Mouse (Mus musculus) ovary, adult 18-20 months (tissue): ENCODE results near the gene Odf4.
A peak's percentile ranks its signal among the peaks of the same experiment; 100 is the strongest.
"Not testable (repeated sequence)": the region's sequence is repeated elsewhere in the genome, so short reads cannot be mapped to it uniquely, and the experiment has no call there.

Experiments used
- DNase-seq: peaks from one replicate; pipeline ENCODE4 v3.0.0; 2022; ENCODE audit warnings: low spot score, mixed read lengths

Odf4 gene

DNA sequence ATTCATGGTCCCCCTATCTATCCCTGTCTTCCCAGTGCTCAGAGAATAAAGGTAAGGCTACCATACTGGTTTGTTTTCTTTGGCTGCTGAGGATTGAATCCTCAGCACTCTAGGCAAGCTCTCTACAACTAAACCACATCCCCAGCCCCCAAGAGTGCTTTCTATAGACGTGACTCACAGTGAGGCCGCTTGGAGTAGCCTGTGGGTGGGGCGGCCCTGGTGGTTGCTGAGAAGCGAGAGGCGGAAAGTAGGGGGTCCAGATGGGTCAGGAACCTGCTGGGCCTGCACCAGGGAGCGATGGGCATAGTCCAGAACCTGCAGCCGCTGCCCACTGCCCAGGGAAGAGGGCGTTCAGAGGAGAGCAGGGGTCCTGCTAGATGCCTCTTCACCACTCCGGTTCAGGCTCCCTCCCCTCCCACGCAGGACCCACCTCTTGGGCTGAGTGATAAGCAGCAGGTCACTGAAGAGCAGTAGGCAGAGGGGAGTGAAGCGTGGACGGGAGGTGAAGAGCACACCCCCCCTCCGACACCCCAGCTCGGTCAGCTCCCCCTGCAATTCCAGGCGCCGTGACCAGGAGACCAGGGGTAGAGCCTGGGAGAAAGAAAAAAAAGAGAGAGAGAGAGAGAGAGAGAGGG is 20.0 kb upstream of the Odf4 start:
- DNase-seq = no peak

- DNase-seq = no peak
These were observed 19.1 kb upstream of the Odf4 start for GRCm38 (mm10) chr11:68946001-68946400.

DNA sequence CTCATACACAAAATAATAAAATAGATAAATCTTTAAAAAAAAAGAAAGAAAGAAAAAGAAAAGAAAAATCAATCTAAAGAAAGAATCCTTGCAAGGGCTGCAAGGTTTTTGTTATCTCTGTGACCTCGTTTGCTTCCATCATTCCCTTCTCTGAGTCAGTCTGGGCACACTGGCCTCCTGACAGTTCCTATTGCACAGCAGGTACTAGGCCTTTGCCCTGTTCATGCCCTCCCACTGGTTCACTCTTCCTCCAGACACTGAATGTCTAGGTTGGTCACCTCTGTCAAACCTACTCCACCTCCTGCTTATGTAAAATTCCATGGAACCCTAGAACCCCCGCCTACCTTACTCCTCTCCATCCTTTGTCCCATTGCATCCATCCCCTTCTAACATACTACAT is 18.4 kb upstream of the Odf4 start:
- no peak for DNase-seq

DNA sequence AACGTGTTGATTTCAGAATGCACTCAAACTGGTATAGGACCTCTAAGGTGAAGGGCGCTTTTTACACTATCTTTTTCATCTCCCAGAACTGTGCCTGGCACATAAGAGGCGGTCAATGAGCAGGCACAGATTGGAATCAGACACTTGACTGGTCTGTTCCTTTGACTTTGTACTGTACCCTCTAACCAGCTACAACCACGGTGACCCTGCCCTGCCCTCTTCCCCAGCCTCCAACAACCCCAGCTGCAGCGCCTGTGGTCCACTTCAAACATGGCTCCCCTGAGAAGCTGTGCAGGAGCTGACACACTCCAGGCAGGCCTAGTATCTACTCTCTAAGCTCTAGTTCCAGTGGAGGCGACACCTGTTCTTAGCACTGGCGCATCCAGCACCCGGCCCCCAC is 15.8 kb upstream of the Odf4 start:
- DNase-seq = no peak

DNA sequence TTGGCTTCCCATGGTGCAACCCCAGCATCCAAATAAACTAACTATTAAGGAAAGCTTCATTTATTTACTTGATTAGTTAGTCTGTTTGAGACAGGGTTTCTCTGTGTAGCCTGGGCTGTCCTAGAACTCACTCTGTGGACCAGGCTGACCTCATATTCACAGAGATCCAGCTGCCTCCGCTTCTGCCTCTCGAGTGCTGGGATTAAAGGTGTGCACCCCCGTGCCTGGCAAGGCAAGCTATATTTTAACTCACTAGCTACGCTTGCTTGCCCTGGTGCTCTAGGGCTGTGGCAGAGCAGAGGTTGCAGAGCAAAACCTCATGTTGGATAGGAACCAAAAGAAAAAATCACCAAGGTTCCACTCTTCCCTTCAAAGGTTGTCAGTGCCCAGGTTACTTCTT is 13.6 kb upstream of the Odf4 start:
- DNase-seq = no peak

DNA sequence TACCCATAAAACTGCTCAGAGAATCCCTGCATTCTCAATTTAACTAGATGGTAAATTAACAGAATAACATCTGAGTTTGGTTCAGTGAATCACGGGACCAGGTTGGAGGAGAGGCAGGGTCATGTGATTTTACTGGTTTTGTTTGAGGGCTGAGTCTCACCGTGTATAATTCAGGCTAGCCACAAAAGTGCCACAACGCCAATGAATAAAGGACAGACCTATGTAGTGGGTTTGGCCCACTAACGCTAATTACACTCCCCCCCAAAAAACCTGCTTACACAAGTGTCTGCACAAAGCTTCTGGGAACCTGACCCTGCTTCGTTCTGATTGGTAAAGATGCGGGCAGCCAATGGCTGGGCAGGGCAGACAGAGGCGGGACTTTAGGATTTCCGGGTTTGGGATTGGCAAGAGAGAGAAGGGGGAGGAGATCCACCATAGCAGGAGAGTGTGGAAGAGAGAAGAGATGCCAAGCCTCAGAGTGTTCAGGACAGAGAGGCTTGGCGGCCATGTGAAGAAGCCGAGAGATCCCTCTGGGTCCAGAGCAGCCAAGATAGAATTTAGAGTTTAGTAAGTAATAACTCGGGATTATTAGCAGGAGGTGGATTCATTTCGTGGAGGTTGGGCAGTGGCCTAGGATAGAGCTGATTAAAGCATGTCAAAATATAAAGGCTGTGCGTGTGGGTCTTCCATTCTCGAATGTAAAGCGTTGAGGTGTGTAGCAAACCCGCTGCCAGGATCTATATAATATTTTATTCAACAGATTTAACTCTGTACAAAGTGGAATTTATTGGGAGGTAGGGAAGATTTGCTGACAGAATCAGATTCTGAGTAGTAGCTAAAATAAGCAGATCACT is 12.8 kb upstream of the Odf4 start:
- peak; percentile 86 for DNase-seq

- not testable (repeated sequence) for DNase-seq
These were observed 10.1 kb upstream of the Odf4 start for GRCm38 (mm10) chr11:68936951-68937350.

- no peak for DNase-seq
These were observed 7.1 kb upstream of the Odf4 start for GRCm38 (mm10) chr11:68933885-68934507.

DNA sequence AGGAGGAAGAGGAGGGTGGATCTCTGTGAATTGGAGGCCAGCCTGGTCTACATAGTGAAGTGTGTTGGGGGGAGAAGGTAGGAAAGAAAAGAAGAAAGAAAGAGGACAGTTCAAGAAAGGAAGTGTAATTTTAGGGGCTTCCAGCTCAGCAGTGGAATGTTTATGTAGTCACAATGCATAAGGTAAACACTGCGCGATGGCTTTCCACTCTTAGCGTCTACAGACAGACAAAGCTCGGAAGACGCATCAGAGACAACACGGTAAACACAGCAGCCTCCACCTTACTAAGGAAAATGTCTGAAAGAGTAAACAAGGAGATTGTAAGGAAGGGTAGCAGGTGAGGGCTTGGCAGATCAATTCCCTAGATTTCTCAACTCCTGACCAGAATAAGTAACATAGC is 3.1 kb upstream of the Odf4 start:
- no peak for DNase-seq

GRCm38 (mm10) chr11:68924749-68925148 is 2.1 kb downstream of the Odf4 start:
- no peak for DNase-seq

- DNase-seq = no peak
These were observed 3.7 kb downstream of the Odf4 start for GRCm38 (mm10) chr11:68923191-68923590.

DNA sequence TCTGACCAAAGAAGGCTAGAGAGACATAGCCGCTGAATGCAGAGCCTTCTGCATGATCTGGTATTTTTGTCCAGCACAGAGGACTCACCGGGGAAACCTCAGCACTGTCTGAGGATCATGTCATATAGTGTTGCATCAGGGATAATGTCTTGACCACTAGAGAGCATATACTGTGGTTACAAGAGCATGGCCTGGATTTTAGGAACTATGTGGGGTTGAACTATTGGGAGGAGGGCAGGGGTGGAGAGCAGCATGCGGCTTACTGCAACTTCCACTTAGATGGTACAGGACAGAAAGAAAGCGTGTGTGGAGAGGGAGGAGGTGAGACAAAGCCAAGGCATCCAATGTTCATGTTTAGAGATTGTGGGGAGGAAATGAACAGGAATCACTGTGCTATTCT is 12.3 kb downstream of the Odf4 start:
- DNase-seq = no peak

- no peak for DNase-seq
These were observed 15.2 kb downstream of the Odf4 start for GRCm38 (mm10) chr11:68911531-68912177.

GRCm38 (mm10) chr11:68908846-68909503 is 17.9 kb downstream of the Odf4 start:
- no peak for DNase-seq

DNA sequence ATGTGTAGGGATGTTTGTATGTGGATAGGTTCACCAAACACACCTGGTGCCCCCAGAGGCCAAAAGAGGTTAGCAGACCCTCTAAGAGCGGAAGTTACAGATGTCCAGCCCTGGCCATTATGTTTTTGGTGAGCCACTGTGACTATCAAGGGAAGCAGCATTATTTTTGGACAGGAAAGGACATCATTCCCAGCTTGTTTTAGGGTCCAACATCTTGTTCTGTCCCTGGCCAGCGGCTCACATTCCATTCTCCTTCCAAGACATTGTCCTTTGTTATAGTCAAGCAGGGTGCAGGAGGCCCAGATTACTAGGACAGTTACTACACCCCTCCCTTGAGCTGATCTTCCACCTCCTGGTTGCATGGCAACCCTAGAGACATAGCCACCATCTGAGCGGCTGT is 19.6 kb downstream of the Odf4 start:
- no peak for DNase-seq

GRCm38 (mm10) chr11:68906461-68906790 is 20.5 kb downstream of the Odf4 start:
- DNase-seq = no peak

DNA sequence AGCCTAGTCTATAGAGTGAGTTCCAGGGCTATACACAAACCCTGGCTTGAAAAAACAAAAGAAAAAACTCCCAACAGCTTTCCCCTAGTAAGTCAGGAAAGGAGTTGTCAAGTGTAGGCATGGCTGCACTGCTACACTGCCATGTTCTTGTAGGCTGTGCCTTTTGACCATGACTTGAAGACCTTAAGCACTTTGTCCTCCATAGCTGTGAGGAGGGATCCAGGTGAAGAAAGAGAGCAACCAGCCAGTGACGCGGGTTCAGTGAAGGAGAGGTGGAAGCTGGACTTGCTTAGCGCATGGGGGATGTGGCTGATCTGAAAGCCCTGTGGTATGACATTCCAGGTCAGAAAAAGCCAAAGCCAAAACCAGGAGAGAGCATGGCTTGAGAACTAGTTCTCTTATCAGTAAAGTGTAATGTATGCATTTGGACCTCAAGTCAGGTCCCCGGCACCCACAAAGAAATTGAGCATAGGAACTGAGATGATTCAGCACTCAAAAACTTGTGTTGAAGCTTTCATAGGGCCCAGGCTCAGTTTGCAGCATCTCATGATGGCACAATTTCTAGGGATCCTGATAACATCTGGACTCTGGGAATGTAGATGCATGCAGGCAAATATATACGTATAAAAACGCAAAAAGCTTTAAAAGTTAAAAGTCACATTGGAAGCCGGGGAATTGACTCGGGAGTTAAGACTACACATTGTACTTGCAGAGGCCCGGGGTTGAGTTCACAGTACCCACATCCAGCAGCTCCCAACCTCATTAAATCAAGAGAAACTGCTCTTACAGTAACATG is 21.0 kb downstream of the Odf4 start:
- DNase-seq = no peak

DNA sequence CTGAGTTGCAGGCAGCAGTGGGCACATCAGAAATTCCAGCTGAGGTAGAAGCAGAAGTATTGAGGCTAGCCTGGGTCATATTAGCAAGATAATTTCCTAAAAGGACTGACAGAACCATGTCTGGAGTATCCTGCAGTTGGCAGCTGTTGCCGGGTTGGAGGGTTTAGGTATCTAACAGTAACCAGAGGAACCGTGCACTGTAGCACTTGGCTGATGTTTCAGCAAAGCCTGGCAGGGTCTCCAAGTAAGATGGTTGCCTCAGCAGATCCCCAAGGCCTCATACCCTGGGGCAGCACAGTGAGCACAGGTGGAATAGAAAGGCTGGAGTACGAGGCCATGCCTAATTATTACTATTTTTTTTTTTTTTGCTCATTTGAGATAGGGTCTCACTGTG is 21.7 kb downstream of the Odf4 start:
- DNase-seq = no peak

DNA sequence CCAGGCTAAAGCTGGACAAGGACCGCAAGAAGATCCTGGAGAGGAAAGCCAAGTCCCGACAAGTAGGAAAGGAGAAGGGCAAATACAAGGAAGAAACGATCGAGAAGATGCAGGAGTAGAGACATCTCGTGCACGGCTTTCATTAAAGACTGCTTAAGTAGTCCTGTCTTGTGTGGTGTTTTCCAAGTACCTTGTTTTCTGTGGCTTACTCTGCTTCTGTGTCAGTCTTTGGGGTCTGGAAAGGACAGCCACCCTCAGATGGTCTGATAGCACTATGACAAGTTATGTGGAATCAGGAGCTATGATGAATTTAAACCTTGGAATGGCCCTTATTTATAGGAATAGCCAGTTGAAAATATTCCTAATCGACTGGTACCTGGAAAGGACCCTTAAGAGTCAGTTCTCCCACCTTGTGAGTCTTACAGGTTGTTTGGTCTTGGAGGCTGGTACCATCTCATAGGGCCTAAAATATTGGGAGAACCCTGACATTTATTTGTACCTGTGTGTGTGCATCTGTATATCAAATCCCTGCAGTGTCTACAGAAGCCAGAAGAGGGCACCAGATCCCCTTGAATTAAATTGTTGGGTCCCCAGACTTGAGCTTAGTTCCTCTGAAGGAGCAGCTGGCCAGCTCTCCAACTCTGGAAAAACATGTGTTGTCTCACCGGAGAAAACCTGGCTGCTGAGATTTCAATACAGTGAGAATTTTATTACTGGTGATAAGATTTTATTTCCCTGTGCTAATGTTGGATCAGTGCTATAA is 22.3 kb downstream of the Odf4 start:
- peak; percentile 26 for DNase-seq

- DNase-seq = no peak
These were observed 23.1 kb downstream of the Odf4 start for GRCm38 (mm10) chr11:68903775-68904174.

GRCm38 (mm10) chr11:68902823-68903222 is 24.1 kb downstream of the Odf4 start:
- DNase-seq = no peak
